Mouse (Mus musculus) right cerebral cortex, postnatal 14 days (tissue): ENCODE measurements around the gene Ctnnal1.
"Not testable (repeated sequence)": the region's sequence is repeated elsewhere in the genome, so short reads cannot be mapped to it uniquely, and the experiment has no call there.

Source experiments
- DNase-seq: peaks from one replicate; pipeline ENCODE4 v3.0.0; 2022

Gene Ctnnal1

DNA sequence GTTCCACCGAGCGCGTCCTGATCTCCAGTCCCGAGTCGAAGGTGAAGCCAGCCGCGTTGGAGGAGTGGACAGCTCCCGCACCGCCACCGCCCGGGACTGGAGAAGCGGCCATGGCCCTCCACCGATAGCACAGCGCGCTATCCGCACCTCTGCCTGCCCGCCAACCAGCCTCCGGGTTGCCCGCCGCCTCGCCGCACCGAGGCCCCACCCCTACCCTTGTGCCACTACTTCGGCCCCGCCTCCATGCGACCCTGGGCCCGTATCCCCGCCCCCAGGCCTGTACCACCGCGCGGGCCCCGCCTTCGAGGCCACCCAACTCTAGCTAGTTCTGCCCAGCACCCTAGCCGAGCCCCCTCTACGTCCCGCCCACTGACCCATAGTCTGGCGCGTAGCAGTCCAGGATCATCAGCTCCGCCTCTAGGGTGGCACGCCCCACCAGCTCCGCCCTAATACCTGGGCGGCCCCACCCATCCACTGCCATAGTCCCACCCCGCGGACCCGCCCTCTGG lies at the start of gene Ctnnal1:
TSS of gene Ctnnal1 (minus strand) at position 186 of the 509 bp plus-strand sequence.
- peak; percentile 72 for DNase-seq

DNA sequence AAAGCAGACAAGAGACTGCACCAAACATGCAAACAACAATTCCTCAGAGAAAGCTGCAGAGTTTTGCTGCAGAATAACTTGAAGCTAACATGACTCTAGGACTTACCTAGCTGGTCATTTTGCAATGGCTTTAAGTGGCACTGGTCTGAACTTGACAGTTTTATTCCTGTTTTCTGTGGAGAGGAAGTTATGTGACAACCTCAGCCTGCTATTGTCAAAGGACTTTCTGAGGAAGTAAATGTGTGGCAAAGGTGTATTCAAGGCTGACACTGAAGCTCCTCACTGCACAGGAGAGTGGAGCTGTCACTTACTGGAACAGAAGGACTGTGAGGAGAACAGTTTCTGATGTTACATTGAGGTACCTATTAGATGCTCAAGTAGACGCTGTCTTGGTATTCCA lies 49.8 kb upstream of the Ctnnal1 start:
- no peak for DNase-seq

- DNase-seq: no peak
Measured at GRCm38 (mm10) chr4:56914338-56914737, 49.4 kb upstream of the Ctnnal1 start.

DNA sequence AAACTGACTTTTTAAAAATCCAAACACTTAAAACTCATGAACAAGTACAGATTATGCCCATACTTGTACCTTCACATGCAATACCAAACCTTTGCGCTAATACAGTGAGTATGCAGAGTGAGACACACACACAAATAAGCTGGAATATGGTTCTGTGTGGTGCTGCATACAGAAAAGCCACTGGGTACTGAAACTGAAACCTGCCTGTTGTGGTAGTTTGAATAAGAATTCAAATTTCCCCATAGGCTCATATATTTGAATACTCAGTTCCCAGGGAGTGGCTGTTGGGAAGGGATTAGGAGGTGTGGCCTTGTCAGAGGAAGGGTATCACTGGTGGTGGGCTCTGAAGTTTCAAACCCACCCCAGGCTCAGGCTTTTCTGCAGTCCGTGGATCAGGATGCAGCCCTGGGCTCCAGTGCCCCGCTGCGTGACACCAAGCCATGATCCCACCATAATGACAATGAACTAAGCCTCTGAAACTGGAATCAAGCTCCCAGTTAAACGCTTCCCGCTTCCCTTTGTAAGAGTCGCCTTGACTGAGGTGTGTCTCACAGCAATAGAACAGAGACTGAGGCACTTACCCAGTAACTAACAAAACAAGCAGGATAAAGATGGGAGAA lies 47.5 kb upstream of the Ctnnal1 start:
- no peak for DNase-seq

GRCm38 (mm10) chr4:56909568-56909967 lies 44.6 kb upstream of the Ctnnal1 start:
- no peak for DNase-seq

DNA sequence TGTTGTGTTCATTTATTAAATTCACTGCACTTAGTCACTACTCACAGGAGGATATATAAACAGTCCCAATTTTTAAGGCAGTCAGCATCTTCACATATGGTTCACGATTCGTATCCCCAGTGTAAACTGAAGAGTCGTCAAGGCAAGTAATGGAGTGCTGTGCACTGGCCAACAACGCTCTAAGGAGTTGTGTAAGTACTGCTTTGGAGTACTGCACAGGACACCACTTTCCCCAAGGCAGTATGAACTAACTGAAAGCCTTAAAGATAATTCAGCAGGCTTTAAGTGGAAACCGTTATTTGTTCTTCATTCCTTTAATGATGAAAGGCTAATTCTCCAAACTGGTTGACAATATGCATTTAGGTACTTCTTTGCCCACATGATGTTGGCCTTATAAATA lies 42.7 kb upstream of the Ctnnal1 start:
- DNase-seq: no peak

GRCm38 (mm10) chr4:56906926-56907325 lies 41.9 kb upstream of the Ctnnal1 start:
- DNase-seq: no peak

DNA sequence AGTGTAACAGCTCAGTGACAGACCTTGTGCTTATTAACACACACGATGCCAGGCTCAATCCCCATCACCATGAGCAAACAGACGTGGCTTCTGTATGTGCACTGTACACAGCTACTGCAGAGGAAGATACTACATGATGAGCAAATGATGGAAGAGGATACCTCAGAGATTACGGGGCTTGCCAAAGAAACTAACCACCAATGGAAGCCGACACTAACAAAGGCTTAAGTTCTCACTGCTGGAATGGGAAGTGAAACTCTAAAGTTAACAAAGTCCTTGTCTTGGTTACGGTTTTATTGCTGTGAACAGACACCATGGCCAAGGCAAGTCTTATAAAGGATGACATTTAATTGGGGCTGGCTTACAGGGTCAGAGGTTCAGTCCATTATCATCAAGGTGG lies 40.5 kb upstream of the Ctnnal1 start:
- DNase-seq: no peak

- DNase-seq: no peak
Measured at GRCm38 (mm10) chr4:56901671-56902070, 36.7 kb upstream of the Ctnnal1 start.

- no peak for DNase-seq
Measured at GRCm38 (mm10) chr4:56899216-56899615, 34.2 kb upstream of the Ctnnal1 start.

- no peak for DNase-seq
Measured at GRCm38 (mm10) chr4:56897511-56897910, 32.5 kb upstream of the Ctnnal1 start.

GRCm38 (mm10) chr4:56894196-56894595 lies 29.2 kb upstream of the Ctnnal1 start:
- no peak for DNase-seq

- DNase-seq: no peak
Measured at GRCm38 (mm10) chr4:56892501-56893115, 27.6 kb upstream of the Ctnnal1 start.

- no peak for DNase-seq
Measured at GRCm38 (mm10) chr4:56888483-56888882, 23.5 kb upstream of the Ctnnal1 start.

DNA sequence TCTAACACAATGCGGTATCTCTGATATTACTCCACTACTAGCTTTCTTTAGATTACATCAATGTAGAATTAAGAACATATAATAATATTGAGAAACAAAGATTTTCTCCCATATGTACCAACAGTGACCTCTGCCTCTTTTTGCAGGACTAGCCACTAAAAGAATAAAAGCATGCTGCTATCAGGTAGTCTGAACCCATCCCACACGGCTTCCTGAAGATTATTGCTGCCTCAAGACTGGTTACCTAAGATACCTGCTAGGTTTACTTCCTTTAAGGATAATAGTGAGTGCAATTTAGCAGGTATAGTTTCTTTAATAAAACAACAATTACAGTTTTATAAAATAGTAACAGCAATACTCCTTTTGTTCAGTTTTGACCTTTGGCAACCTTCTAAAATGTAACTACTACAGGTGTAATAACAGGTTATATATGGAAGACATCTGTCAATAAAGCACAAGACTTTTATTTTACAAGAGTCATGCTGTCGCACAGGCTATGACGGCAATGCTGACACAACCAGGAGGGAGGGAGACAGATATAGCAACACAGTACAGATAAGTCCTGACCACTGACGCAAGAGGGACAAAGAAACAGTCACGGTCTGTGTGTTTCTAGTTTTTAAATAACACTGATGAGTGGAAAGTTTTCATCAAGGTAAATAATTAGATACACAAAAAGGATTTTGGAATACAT lies 21.4 kb upstream of the Ctnnal1 start:
- DNase-seq: no peak

DNA sequence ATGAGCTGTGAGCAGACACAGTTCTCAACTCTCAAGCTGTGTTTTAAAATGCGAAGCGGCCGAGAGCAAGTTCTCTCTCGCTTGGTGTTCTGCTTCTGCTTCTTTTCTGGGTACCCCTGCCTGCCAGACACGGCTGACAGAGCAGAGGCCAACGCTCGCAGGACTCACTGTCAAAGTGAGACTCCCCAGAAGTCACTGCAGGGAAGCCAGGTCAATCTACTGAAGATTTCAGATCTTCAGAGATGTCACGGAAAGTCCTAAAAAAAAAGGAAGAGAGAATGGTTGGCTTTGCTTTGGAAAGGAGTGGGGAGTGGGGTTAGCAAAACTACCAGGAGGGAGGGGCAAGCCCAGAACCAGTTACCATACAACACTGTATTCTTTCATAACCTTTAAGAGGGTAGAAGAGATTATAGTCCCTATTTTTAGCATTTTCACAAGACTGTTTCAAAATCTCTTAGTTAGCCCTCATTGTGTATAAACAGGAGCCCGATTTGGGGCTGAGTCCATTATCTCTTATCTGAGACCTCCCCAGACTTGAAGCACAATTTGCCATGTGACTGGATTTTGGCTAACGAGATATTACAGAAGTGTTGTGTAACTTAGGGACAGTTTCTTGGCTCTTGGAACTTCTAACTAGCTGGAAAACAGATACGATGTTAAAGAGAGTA lies 15.2 kb upstream of the Ctnnal1 start:
- no peak for DNase-seq

- DNase-seq: no peak
Measured at GRCm38 (mm10) chr4:56878971-56879370, 14.0 kb upstream of the Ctnnal1 start.

- not testable (repeated sequence) for DNase-seq
Measured at GRCm38 (mm10) chr4:56870541-56870940, 5.6 kb upstream of the Ctnnal1 start.

- no peak for DNase-seq
Measured at GRCm38 (mm10) chr4:56867761-56868160, 2.8 kb upstream of the Ctnnal1 start.

DNA sequence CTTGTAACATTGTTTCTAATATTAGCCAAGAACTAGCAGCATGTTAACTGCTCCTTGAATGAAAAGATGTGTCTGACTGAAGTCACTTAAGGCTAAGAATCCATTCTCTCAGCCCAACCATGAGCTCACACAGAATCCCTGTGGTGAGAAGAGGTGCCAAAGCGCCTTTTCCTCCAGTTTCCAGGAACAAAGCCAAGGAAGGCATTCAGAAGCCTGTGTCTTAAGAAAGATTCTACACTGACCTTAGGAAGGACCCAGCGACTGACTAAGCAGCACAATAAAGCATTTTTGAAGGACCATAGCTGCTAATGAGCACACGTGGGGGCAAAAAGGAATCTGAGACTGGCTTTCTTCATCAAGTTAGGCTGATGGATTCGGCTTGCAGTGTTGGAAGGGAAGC lies 983 bp upstream of the Ctnnal1 start:
- DNase-seq: no peak

- peak; percentile 54 for DNase-seq
Measured at GRCm38 (mm10) chr4:56864417-56865001, 479 bp downstream of the Ctnnal1 start.

DNA sequence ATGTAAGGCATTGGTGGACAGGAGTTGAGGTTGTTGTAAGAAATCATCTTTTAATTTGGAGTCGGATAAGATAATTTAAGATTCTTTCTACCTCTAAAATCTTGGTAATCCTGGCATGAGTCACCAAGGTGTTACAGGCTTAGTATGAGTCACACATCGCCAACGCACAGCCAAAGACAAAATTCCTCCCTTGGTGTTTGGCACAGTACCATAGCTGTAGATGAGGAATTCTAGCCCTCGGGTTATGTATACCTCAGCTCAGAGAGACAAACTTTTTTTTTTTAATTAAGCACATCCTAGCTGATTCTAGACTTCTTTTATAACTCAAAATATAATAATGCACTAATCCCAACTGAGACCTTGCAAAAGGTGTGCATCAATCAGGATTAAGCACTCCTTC lies 972 bp downstream of the Ctnnal1 start:
- no peak for DNase-seq

DNA sequence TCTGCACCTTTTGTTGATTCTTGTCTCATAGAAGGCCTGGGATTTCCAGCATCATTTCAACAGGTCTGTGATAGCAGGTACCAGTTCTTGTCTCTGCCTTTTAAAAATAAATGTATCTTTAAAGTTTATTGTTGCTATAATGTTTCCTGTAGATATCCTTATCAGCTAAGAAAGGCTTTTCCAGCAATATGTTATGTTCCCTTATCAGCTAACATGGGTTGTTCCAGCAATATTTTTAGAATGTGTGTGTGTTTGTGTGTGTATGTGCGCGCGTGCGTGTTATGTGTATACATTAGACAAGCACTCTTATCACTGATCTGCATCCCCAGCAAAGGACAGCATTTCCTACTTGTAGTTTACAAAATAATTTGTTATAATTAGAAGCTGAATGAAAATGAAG lies 3.4 kb downstream of the Ctnnal1 start:
- DNase-seq: no peak
